ENCODE assay signal across 21 mouse cellular contexts in the genomic region with DNA sequence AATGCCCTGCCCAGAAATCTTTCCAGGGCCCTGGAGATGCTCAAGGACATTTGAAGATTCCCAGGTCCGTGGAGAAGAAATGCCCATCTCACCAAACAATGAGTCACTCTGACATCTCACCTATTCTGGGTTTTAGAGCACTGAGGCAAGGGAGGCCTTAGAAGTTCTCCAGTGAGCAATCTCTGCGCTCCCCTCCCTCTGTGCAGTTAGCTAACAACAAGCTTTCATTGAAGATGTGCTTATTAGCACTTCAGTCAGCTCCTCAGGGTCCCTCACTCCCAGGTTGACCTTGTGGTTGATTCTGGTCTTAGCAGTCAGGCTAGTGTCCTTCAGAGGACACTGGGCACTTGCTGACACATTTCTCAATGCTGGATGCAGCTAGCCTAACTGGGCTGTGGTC.
DNase-seq lines count a peak whose midpoint lies in the region; ATAC-seq lines count a peak whose summit lies in the region.
"Had no signal": no experiment of that assay in that cellular context is flagged by ENCODE, and none has a peak within 500 bp of the region (broad histone marks: within the 10 kb centered on the region; RNA-seq: fewer than 3 reads in every experiment).

No protein-coding gene starts in this region.

- no peak for ATAC-seq in liver, embryonic 12.5 days
- no peak for ATAC-seq in frontal cortex, adult (ENCODE audit: low TSS enrichment)
- ATAC-seq: activated CD4-positive, CD25-positive, alpha-beta regulatory T cell, adult 4 months; forebrain, embryonic 15.5 days; lung, postnatal 0 days had no signal

- H3K27me3 ChIP-seq in liver, embryonic 12.5 days (replicated peaks), result no peaks in the 10 kb centered on the region
- H3K27me3 ChIP-seq: forebrain, embryonic 15.5 days; heart, embryonic 13.5 days; stomach, embryonic 15.5 days had no signal

- H3K9me3 ChIP-seq in liver, embryonic 12.5 days (replicated peaks), result no peaks in the 10 kb centered on the region
- H3K9me3 ChIP-seq: forebrain, embryonic 15.5 days; G1E; heart, embryonic 13.5 days; limb, embryonic 10.5 days; stomach, embryonic 15.5 days had no signal

- no peak overlapping the region for H3K4me2 ChIP-seq in liver, embryonic 12.5 days
- H3K4me2 ChIP-seq: forebrain, embryonic 15.5 days; heart, embryonic 13.5 days; stomach, embryonic 15.5 days had no signal

- WGBS in liver, embryonic 12.5 days (ENCODE audit: insufficient replicate concordance), result 53% methylated on average over 2 of the region's 2 CpGs

- peak; percentile 12 for DNase-seq in adrenal gland, postnatal 10 days
- DNase-seq in adrenal gland, adult 8-10 months, result no peak
- no peak for DNase-seq in liver
- DNase-seq in ovary, adult 18-20 months (ENCODE audit: low spot score), result peak; percentile 8
- DNase-seq in ovary, postnatal 14 days (ENCODE audit: low spot score), result no peak
- no peak for DNase-seq in gastrocnemius, adult 18-20 months (ENCODE audit: low spot score)
- DNase-seq: cerebellum, adult 11-12 months; cerebellum, postnatal 25 days; kidney, postnatal 36 days; retina, postnatal 1 day; thymus, adult 18-20 months; thymus, postnatal 4 days had no signal

- H3K4me1 ChIP-seq in liver, embryonic 12.5 days, result peaks cover 73% of the 10 kb centered on the region
- H3K4me1 ChIP-seq: forebrain, embryonic 15.5 days; limb, embryonic 10.5 days; stomach, embryonic 15.5 days had no signal

- no peaks in the 10 kb centered on the region for H3K36me3 ChIP-seq in liver, embryonic 12.5 days
- H3K36me3 ChIP-seq: forebrain, embryonic 15.5 days; G1E; heart, embryonic 13.5 days; limb, embryonic 10.5 days; stomach, embryonic 15.5 days had no signal

- no peak overlapping the region for H3K4me3 ChIP-seq in liver, embryonic 12.5 days
- H3K4me3 ChIP-seq: forebrain, embryonic 15.5 days; heart, embryonic 13.5 days; limb, embryonic 10.5 days; stomach, embryonic 15.5 days had no signal

- peak overlapping the region; percentile 93; the same call in 1 of the 2 replicates for H3K27ac ChIP-seq in liver, embryonic 12.5 days
- H3K27ac ChIP-seq: forebrain, embryonic 15.5 days; heart, embryonic 13.5 days; limb, embryonic 10.5 days; stomach, embryonic 15.5 days had no signal

- H3K9ac ChIP-seq in liver, embryonic 12.5 days, result no peak overlapping the region
- H3K9ac ChIP-seq: forebrain, embryonic 15.5 days; heart, embryonic 13.5 days; stomach, embryonic 15.5 days had no signal

Comparison
In these comparisons a context has a peak if more than half of its experiments do, and no peak if none do; other contexts are left out.
1. DNase-seq: peak in adrenal gland, postnatal 10 days (single experiment) and ovary, adult 18-20 months (single experiment); none in adrenal gland, adult 8-10 months (single experiment), liver (single experiment), ovary, postnatal 14 days (single experiment) and gastrocnemius, adult 18-20 months (single experiment).